8 mouse cellular contexts compared by ENCODE assay signal in genomic region chr10:44003551-44004151, GRCm38 (mm10).
A peak's percentile ranks its signal among the peaks of the same experiment; 100 is the strongest.
DNase-seq lines count a peak whose midpoint lies in the region; ATAC-seq and TF ChIP-seq lines count a peak whose summit lies in the region.

No protein-coding gene starts in this region.

- H3K9me3 ChIP-seq in CH12.LX (replicated peaks; ENCODE audit: low read length), result no peaks in the 10 kb centered on the region
- no peaks in the 10 kb centered on the region for H3K9me3 ChIP-seq in forebrain, embryonic 16.5 days (ENCODE audit: control insufficient read depth, low read length)
- H3K9me3 ChIP-seq in hindbrain, embryonic 13.5 days, result no peaks in the 10 kb centered on the region
- no peaks in the 10 kb centered on the region for H3K9me3 ChIP-seq in midbrain, embryonic 15.5 days
- H3K9me3 ChIP-seq in stomach, embryonic 14.5 days (ENCODE audit: control insufficient read depth, low read depth, low read length), result no peaks in the 10 kb centered on the region

- peak overlapping the region; percentile 14; the same call in 1 of the 2 replicates for H3K27ac ChIP-seq in CH12.LX (ENCODE audit: insufficient read depth, low read depth)
- no peak overlapping the region for H3K27ac ChIP-seq in forebrain, embryonic 16.5 days (ENCODE audit: low read length)
- no peak overlapping the region for H3K27ac ChIP-seq in hindbrain, embryonic 13.5 days
- no peak overlapping the region for H3K27ac ChIP-seq in midbrain, embryonic 15.5 days
- H3K27ac ChIP-seq in stomach, embryonic 14.5 days (ENCODE audit: low read length), result no peak overlapping the region

- peak in 1 of 2 experiments; percentile 61; a peak in 2 of 4 replicates for TF ChIP-seq CTCF in CH12.LX (conservative IDR thresholded peaks at IDR 0.05 in 1 of 2, IDR thresholded peaks at IDR 0.05 in 1 of 2; ENCODE audit: low read depth in 2 of 2, low read length in 2 of 2)

- peak overlapping the region; percentile 46 to 89 (median 80) for H3K4me3 ChIP-seq in CH12.LX (replicated peaks in 1 of 3; ENCODE audit: low read depth in 2 of 3, low read length in 2 of 3, poor library complexity in 1 of 3)
- peak overlapping the region; percentile 51 for H3K4me3 ChIP-seq in forebrain, embryonic 16.5 days (replicated peaks; ENCODE audit: low read length)
- peak overlapping the region; percentile 50 for H3K4me3 ChIP-seq in hindbrain, embryonic 13.5 days
- peak overlapping the region; percentile 41 for H3K4me3 ChIP-seq in midbrain, embryonic 15.5 days
- H3K4me3 ChIP-seq in stomach, embryonic 14.5 days (ENCODE audit: low read depth, low read length), result peak overlapping the region; percentile 63

- peaks cover 0 to 12% of the 10 kb centered on the region in 2 experiments; a peak in 2 of 4 replicates for H3K4me1 ChIP-seq in CH12.LX (ENCODE audit: control insufficient read depth in 1 of 2, insufficient read depth in 2 of 2)
- H3K4me1 ChIP-seq in forebrain, embryonic 16.5 days (replicated peaks; ENCODE audit: control insufficient read depth, insufficient read depth, low read length), result peaks cover 23% of the 10 kb centered on the region
- H3K4me1 ChIP-seq in hindbrain, embryonic 13.5 days (replicated peaks), result peaks cover 27% of the 10 kb centered on the region
- peaks cover 35% of the 10 kb centered on the region for H3K4me1 ChIP-seq in midbrain, embryonic 15.5 days
- H3K4me1 ChIP-seq in stomach, embryonic 14.5 days (ENCODE audit: control insufficient read depth, insufficient read depth, low read length), result peaks cover 13% of the 10 kb centered on the region; the same call in 1 of the 2 replicates

- no peak for TF ChIP-seq POLR2A in CH12.LX (IDR thresholded peaks at IDR 0.05; ENCODE audit: low read depth, low read length)

- no peaks in the 10 kb centered on the region for H3K27me3 ChIP-seq in CH12.LX (replicated peaks)
- H3K27me3 ChIP-seq in forebrain, embryonic 16.5 days (replicated peaks; ENCODE audit: control insufficient read depth, insufficient read depth, low read length), result peaks cover 59% of the 10 kb centered on the region
- H3K27me3 ChIP-seq in hindbrain, embryonic 13.5 days, result peaks cover 87% of the 10 kb centered on the region
- peaks cover 55% of the 10 kb centered on the region for H3K27me3 ChIP-seq in midbrain, embryonic 15.5 days (replicated peaks)
- H3K27me3 ChIP-seq in stomach, embryonic 14.5 days (ENCODE audit: control insufficient read depth, insufficient read depth, low read length), result 0 out of 2 replicates have a peak, but pooled peaks cover 9% of the 10 kb centered on the region

- peak; percentile 51 for DNase-seq in CH12.LX (ENCODE audit: extremely low read depth)
- peak; percentile 80 for DNase-seq in adrenal gland, adult 2 months
- DNase-seq in liver, result peak; percentile 32
- no peak for DNase-seq in cerebellum, adult 11-12 months

- dilution Hi-C loops in CH12.LX (cut with MboI; ENCODE audit: extremely low pct_ligation_motif_present, extremely low pct_unique_long_range_greater_than_20kb, low sequenced_read_pairs), result no loop called here

- H3K4me2 ChIP-seq in CH12.LX (ENCODE audit: insufficient read depth, low read depth, poor library complexity, severe bottlenecking), result peak overlapping the region; percentile 88
- H3K4me2 ChIP-seq in forebrain, embryonic 16.5 days (ENCODE audit: low read length), result peak overlapping the region; percentile 66
- H3K4me2 ChIP-seq in hindbrain, embryonic 13.5 days, result peak overlapping the region; percentile 69
- peak overlapping the region; percentile 54 for H3K4me2 ChIP-seq in midbrain, embryonic 15.5 days
- H3K4me2 ChIP-seq in stomach, embryonic 14.5 days (replicated peaks; ENCODE audit: low read depth, low read length), result peak overlapping the region; percentile 74

- H3K36me3 ChIP-seq in CH12.LX (replicated peaks in 1 of 2; ENCODE audit: control insufficient read depth in 1 of 2, insufficient read depth in 1 of 2, low read length in 1 of 2), result peaks cover 0 to 2% of the 10 kb centered on the region in 2 experiments
- no peaks in the 10 kb centered on the region for H3K36me3 ChIP-seq in forebrain, embryonic 16.5 days (ENCODE audit: control insufficient read depth, insufficient read depth)
- no peaks in the 10 kb centered on the region for H3K36me3 ChIP-seq in hindbrain, embryonic 13.5 days
- H3K36me3 ChIP-seq in midbrain, embryonic 15.5 days (replicated peaks), result no peaks in the 10 kb centered on the region
- no peaks in the 10 kb centered on the region for H3K36me3 ChIP-seq in stomach, embryonic 14.5 days (ENCODE audit: control insufficient read depth, insufficient read depth, low read length)

- no peaks in the 10 kb centered on the region for H3K79me2 ChIP-seq in CH12.LX (replicated peaks; ENCODE audit: control insufficient read depth, extremely low read depth, insufficient read depth, poor library complexity, severe bottlenecking)

- in situ Hi-C loops in CH12.LX (cut with MboI; ENCODE audit: low pct_ligation_motif_present, low pct_unique_long_range_greater_than_20kb, low sequenced_read_pairs), result no loop called here

- peak; percentile 58 for TF ChIP-seq RAD21 in CH12.LX (IDR thresholded peaks at IDR 0.05; ENCODE audit: low read depth, low read length)

- H3K9ac ChIP-seq in CH12.LX (ENCODE audit: insufficient read depth, low read depth), result peak overlapping the region; percentile 70
- H3K9ac ChIP-seq in forebrain, embryonic 16.5 days (replicated peaks; ENCODE audit: low read depth, low read length), result peak overlapping the region; percentile 43; the same call in 1 of the 2 replicates
- peak overlapping the region; percentile 56 for H3K9ac ChIP-seq in hindbrain, embryonic 13.5 days
- H3K9ac ChIP-seq in midbrain, embryonic 15.5 days, result peak overlapping the region; percentile 1; the same call in 1 of the 2 replicates
- H3K9ac ChIP-seq in stomach, embryonic 14.5 days (replicated peaks; ENCODE audit: low read depth, low read length), result no peak overlapping the region

- ATAC-seq in forebrain, embryonic 16.5 days, result peak; percentile 62
- peak; percentile 34; the same call in 1 of the 2 replicates for ATAC-seq in hindbrain, embryonic 13.5 days (ENCODE audit: low FRiP score)
- peak; percentile 57; the same call in 1 of the 2 replicates for ATAC-seq in midbrain, embryonic 15.5 days (replicated peaks)
- peak; percentile 25; the same call in 1 of the 2 replicates for ATAC-seq in stomach, embryonic 14.5 days (ENCODE audit: insufficient number of reproducible peaks, insufficient read depth, low FRiP score, low read depth)

- WGBS in forebrain, embryonic 16.5 days, result under 1% methylated on average over 68 of the region's 68 CpGs
- WGBS in hindbrain, embryonic 13.5 days, result under 1% methylated on average over 52 of the region's 68 CpGs
- WGBS in midbrain, embryonic 15.5 days, result under 1% methylated on average over 68 of the region's 68 CpGs
- WGBS in stomach, embryonic 14.5 days, result under 1% methylated on average over 67 of the region's 68 CpGs

- no peak for TF ChIP-seq EP300 in CH12.LX (IDR thresholded peaks at IDR 0.05; ENCODE audit: low read length)

TF ChIP-seq in CH12.LX, 34 proteins besides CTCF, POLR2A, EP300 and RAD21:
- TF ChIP-seq TBP (conservative IDR thresholded peaks at IDR 0.05; ENCODE audit: low read depth, low read length) (no peak), CHD1 (IDR thresholded peaks at IDR 0.05; ENCODE audit: low read depth, low read length) (0 out of 2 replicates have a peak, but pooled peaks have one; percentile 31), ZNF384 (IDR thresholded peaks at IDR 0.05; ENCODE audit: low read depth, low read length) (no peak), MAZ (IDR thresholded peaks at IDR 0.05; ENCODE audit: low read depth, low read length) (no peak), MAX (IDR thresholded peaks at IDR 0.05; ENCODE audit: low read length) (peak; percentile 36; the same call in 1 of the 2 replicates), PAX5 (IDR thresholded peaks at IDR 0.05; ENCODE audit: low read length) (no peak), ZC3H11A (IDR thresholded peaks at IDR 0.05; ENCODE audit: low read depth, low read length) (no peak; the same call in 1 of the 2 replicates), NRF1 (IDR thresholded peaks at IDR 0.05; ENCODE audit: low read depth, low read length) (no peak), TCF12 (IDR thresholded peaks at IDR 0.05; ENCODE audit: low read depth, low read length) (peak; percentile 37; the same call in 1 of the 2 replicates), ZMIZ1 (IDR thresholded peaks at IDR 0.05; ENCODE audit: low read depth, low read length) (no peak), NELFE (IDR thresholded peaks at IDR 0.05; ENCODE audit: low read depth, low read length) (0 out of 2 replicates have a peak, but pooled peaks have one; percentile 14), KAT2A (IDR thresholded peaks at IDR 0.05; ENCODE audit: insufficient replicate concordance, low read length) (no peak), IRF4 (IDR thresholded peaks at IDR 0.05; ENCODE audit: low read depth, low read length) (peak; percentile 61), RCOR1 (conservative IDR thresholded peaks at IDR 0.05; ENCODE audit: low read depth, low read length) (no peak), SMC3 (IDR thresholded peaks at IDR 0.05; ENCODE audit: low read depth, low read length) (peak; percentile 60), BHLHE40 (IDR thresholded peaks at IDR 0.05; ENCODE audit: low read depth, low read length) (0 out of 2 replicates have a peak, but pooled peaks have one; percentile 14), UBTF (IDR thresholded peaks at IDR 0.05; ENCODE audit: low read depth, low read length) (peak; percentile 96), SIN3A (IDR thresholded peaks at IDR 0.05; ENCODE audit: low read length) (no peak), HCFC1 (IDR thresholded peaks at IDR 0.05; ENCODE audit: low read depth, low read length) (no peak), ETS1 (conservative IDR thresholded peaks at IDR 0.05; ENCODE audit: low read depth, low read length) (no peak), MXI1 (IDR thresholded peaks at IDR 0.05; ENCODE audit: low read depth, low read length) (no peak; the same call in 1 of the 2 replicates), MAFK (IDR thresholded peaks at IDR 0.05; ENCODE audit: insufficient replicate concordance, low read length) (0 out of 2 replicates have a peak, but pooled peaks have one; percentile 14), ELF1 (IDR thresholded peaks at IDR 0.05; ENCODE audit: low read depth, low read length) (peak; percentile 42; the same call in 1 of the 2 replicates)
